Mouse (Mus musculus): ENCODE results near the gene Pik3r3.

DNA sequence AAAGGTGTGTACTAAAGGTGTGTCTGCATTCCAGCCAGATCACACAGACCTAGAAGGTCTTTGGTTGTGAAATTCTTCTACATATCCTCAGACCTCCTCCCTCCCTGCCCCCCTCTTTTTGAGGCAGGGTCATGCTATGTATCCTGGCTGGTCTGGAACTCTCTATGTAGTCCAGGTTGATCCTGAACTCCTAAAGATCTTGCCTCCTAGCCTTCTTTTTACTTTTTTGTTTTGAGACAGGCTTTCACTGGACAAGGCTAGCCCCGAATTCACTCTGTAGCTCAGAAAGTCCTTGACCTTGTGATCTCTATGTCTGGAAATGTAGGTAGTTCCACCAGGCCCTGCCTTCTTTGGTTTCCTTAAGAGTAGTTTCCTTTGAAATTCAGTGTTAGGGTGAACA is 12.5 kb upstream of the Pik3r3 start:
- no peak for TF ChIP-seq CTCF (IDR thresholded peaks at IDR 0.05; ENCODE audit: extremely low read depth, insufficient read depth, low read length)
- no peak for TF ChIP-seq POLR2A (IDR thresholded peaks at IDR 0.05; ENCODE audit: extremely low read depth, insufficient read depth, low read length)

Measured in cortical plate, adult 2 months (tissue).